ENCODE assay signal across 19 mouse cellular contexts in genomic region chr15:100129151-100129790, GRCm38 (mm10).
DNase-seq lines count a peak whose midpoint lies in the region; ATAC-seq and TF ChIP-seq lines count a peak whose summit lies in the region.
"Had no signal": no experiment of that assay in that cellular context is flagged by ENCODE, and none has a peak within 500 bp of the region (broad histone marks: within the 10 kb centered on the region; RNA-seq: fewer than 3 reads in every experiment).

No protein-coding gene starts in this region.

- no peak overlapping the region for H3K4me2 ChIP-seq in embryonic facial prominence, embryonic 13.5 days
- H3K4me2 ChIP-seq in kidney, embryonic 14.5 days (replicated peaks; ENCODE audit: low read depth, low read length): no peak overlapping the region
- no peak overlapping the region for H3K4me2 ChIP-seq in lung, embryonic 14.5 days
- no peak overlapping the region for H3K4me2 ChIP-seq in lung, postnatal 0 days (replicated peaks; ENCODE audit: low read depth, low read length)
- H3K4me2 ChIP-seq: limb, embryonic 12.5 days had no signal

- no peaks in the 10 kb centered on the region for H3K9me3 ChIP-seq in embryonic facial prominence, embryonic 13.5 days
- H3K9me3 ChIP-seq in embryonic facial prominence, embryonic 10.5 days: no peaks in the 10 kb centered on the region
- H3K9me3 ChIP-seq in kidney, embryonic 14.5 days (ENCODE audit: control insufficient read depth, low read length): no peaks in the 10 kb centered on the region
- H3K9me3 ChIP-seq in lung, embryonic 14.5 days (ENCODE audit: low read depth, low read length): no peaks in the 10 kb centered on the region
- H3K9me3 ChIP-seq in lung, postnatal 0 days (ENCODE audit: low read length): no peaks in the 10 kb centered on the region
- H3K9me3 ChIP-seq: limb, embryonic 12.5 days had no signal

- no peaks in the 10 kb centered on the region for H3K27me3 ChIP-seq in embryonic facial prominence, embryonic 13.5 days
- H3K27me3 ChIP-seq in embryonic facial prominence, embryonic 10.5 days (replicated peaks; ENCODE audit: low read depth, poor library complexity, severe bottlenecking): no peaks in the 10 kb centered on the region
- H3K27me3 ChIP-seq in kidney, adult 2 months (replicated peaks; ENCODE audit: control insufficient read depth, insufficient read depth, low read length): no peaks in the 10 kb centered on the region
- no peaks in the 10 kb centered on the region for H3K27me3 ChIP-seq in kidney, embryonic 14.5 days (ENCODE audit: control insufficient read depth, insufficient read depth, low read length)
- no peaks in the 10 kb centered on the region for H3K27me3 ChIP-seq in lung, embryonic 14.5 days (ENCODE audit: insufficient read depth, low read length)
- no peaks in the 10 kb centered on the region for H3K27me3 ChIP-seq in lung, postnatal 0 days (replicated peaks; ENCODE audit: insufficient read depth, low read length)
- H3K27me3 ChIP-seq: limb, embryonic 12.5 days had no signal

- TF ChIP-seq EP300 in lung, postnatal 0 days (IDR thresholded peaks at IDR 0.05): no peak

- 75% methylated on average over 7 of the region's 7 CpGs for WGBS in embryonic facial prominence, embryonic 13.5 days
- 76% methylated on average over 7 of the region's 7 CpGs for WGBS in embryonic facial prominence, embryonic 10.5 days
- 64% methylated on average over 7 of the region's 7 CpGs for WGBS in kidney, adult 2 months
- 61% methylated on average over 7 of the region's 7 CpGs for WGBS in kidney, embryonic 14.5 days
- WGBS in lung, embryonic 14.5 days: 71% methylated on average over 7 of the region's 7 CpGs
- WGBS in lung, postnatal 0 days: 57% methylated on average over 7 of the region's 7 CpGs

- TF ChIP-seq CTCF in kidney, adult 2 months (conservative IDR thresholded peaks at IDR 0.05; ENCODE audit: insufficient read depth, insufficient read length, low read depth, low read length): no peak
- no peak for TF ChIP-seq CTCF in lung, embryonic 14.5 days (IDR thresholded peaks at IDR 0.05; ENCODE audit: low read depth)
- TF ChIP-seq CTCF in lung, postnatal 0 days (IDR thresholded peaks at IDR 0.05): no peak

- peaks cover 17% of the 10 kb centered on the region for H3K4me1 ChIP-seq in embryonic facial prominence, embryonic 13.5 days
- H3K4me1 ChIP-seq in embryonic facial prominence, embryonic 10.5 days: peaks cover 8% of the 10 kb centered on the region; the same call in 1 of the 2 replicates
- H3K4me1 ChIP-seq in kidney, adult 2 months (ENCODE audit: control insufficient read depth, insufficient read depth, low read length): 0 out of 2 replicates have a peak, but pooled peaks cover 3% of the 10 kb centered on the region
- 0 out of 2 replicates have a peak, but pooled peaks cover 2% of the 10 kb centered on the region for H3K4me1 ChIP-seq in kidney, embryonic 14.5 days (ENCODE audit: control insufficient read depth, insufficient read depth, low read length)
- no peaks in the 10 kb centered on the region for H3K4me1 ChIP-seq in lung, embryonic 14.5 days (ENCODE audit: insufficient read depth)
- no peaks in the 10 kb centered on the region for H3K4me1 ChIP-seq in lung, postnatal 0 days (ENCODE audit: insufficient read depth, low read depth, low read length)

- no peak for ATAC-seq in embryonic facial prominence, embryonic 13.5 days (ENCODE audit: insufficient number of reproducible peaks, insufficient read depth, low FRiP score, low TSS enrichment, low read depth)
- no peak for ATAC-seq in kidney, embryonic 14.5 days (ENCODE audit: low FRiP score, low TSS enrichment)
- no peak for ATAC-seq in lung, embryonic 14.5 days (ENCODE audit: insufficient read depth)
- ATAC-seq in lung, postnatal 0 days: no peak
- no peak for ATAC-seq in granulocyte monocyte progenitor cell, adult 5-6 weeks (replicated peaks; ENCODE audit: poor library complexity, severe bottlenecking)
- ATAC-seq in activated CD4-positive, CD25-positive, alpha-beta regulatory T cell, adult 4 months: no peak
- ATAC-seq: forebrain, embryonic 16.5 days; hindbrain, embryonic 16.5 days had no signal

- peaks cover 4% of the 10 kb centered on the region for H3K36me3 ChIP-seq in embryonic facial prominence, embryonic 13.5 days
- peaks cover 21% of the 10 kb centered on the region for H3K36me3 ChIP-seq in embryonic facial prominence, embryonic 10.5 days (replicated peaks)
- no peaks in the 10 kb centered on the region for H3K36me3 ChIP-seq in kidney, adult 2 months (ENCODE audit: control insufficient read depth, insufficient read depth, low read length)
- peaks cover 6% of the 10 kb centered on the region; the same call in 1 of the 2 replicates for H3K36me3 ChIP-seq in kidney, embryonic 14.5 days (ENCODE audit: control insufficient read depth, insufficient read depth, low read length)
- H3K36me3 ChIP-seq in lung, embryonic 14.5 days (ENCODE audit: insufficient read depth): no peaks in the 10 kb centered on the region
- no peaks in the 10 kb centered on the region for H3K36me3 ChIP-seq in lung, postnatal 0 days (ENCODE audit: insufficient read depth, low read length)

- no peak for TF ChIP-seq POLR2A in kidney, adult 2 months (IDR thresholded peaks at IDR 0.05; ENCODE audit: low read depth, low read length)

- no peak overlapping the region for H3K4me3 ChIP-seq in embryonic facial prominence, embryonic 13.5 days
- H3K4me3 ChIP-seq in embryonic facial prominence, embryonic 10.5 days: no peak overlapping the region
- no peak overlapping the region for H3K4me3 ChIP-seq in kidney, adult 2 months (ENCODE audit: insufficient read depth, low read depth, low read length)
- H3K4me3 ChIP-seq in kidney, embryonic 14.5 days (ENCODE audit: low read length): no peak overlapping the region
- no peak overlapping the region for H3K4me3 ChIP-seq in lung, embryonic 14.5 days (ENCODE audit: low read depth, low read length)
- H3K4me3 ChIP-seq in lung, postnatal 0 days (ENCODE audit: low read depth, low read length): no peak overlapping the region
- H3K4me3 ChIP-seq: erythroblast, embryonic 14.5 days; limb, embryonic 12.5 days had no signal

- 0 out of 2 replicates have a peak overlapping the region, but pooled peaks have one; percentile 7 for H3K27ac ChIP-seq in embryonic facial prominence, embryonic 13.5 days
- H3K27ac ChIP-seq in embryonic facial prominence, embryonic 10.5 days (replicated peaks): no peak overlapping the region
- H3K27ac ChIP-seq in kidney, adult 2 months (ENCODE audit: insufficient read depth, low read depth, low read length): peak overlapping the region; percentile 6; the same call in 1 of the 2 replicates
- no peak overlapping the region for H3K27ac ChIP-seq in kidney, embryonic 14.5 days (ENCODE audit: low read depth, low read length)
- no peak overlapping the region for H3K27ac ChIP-seq in lung, embryonic 14.5 days (ENCODE audit: low read depth)
- no peak overlapping the region for H3K27ac ChIP-seq in lung, postnatal 0 days (ENCODE audit: low read length)
- H3K27ac ChIP-seq: limb, embryonic 12.5 days had no signal

- no peak for DNase-seq in embryonic facial prominence, embryonic 10.5 days (ENCODE audit: low spot score)
- peak; percentile 57 for DNase-seq in kidney, adult 2 months
- peak; percentile 15 for DNase-seq in lung, embryonic 14.5 days
- DNase-seq in lung, postnatal 0 days (ENCODE audit: low spot score): no peak
- DNase-seq: adrenal gland, adult 8-10 months; cerebellum, adult 9-10 months; gastrocnemius, postnatal 14 days; midbrain, embryonic 14.5 days; right cerebral cortex, adult 18-20 months; spleen, adult 18-20 months; thymus, postnatal 14 days had no signal

- H3K9ac ChIP-seq in embryonic facial prominence, embryonic 13.5 days: no peak overlapping the region
- H3K9ac ChIP-seq in kidney, embryonic 14.5 days (ENCODE audit: low read depth, low read length): no peak overlapping the region
- no peak overlapping the region for H3K9ac ChIP-seq in lung, embryonic 14.5 days
- H3K9ac ChIP-seq in lung, postnatal 0 days (replicated peaks; ENCODE audit: low read depth): no peak overlapping the region
- H3K9ac ChIP-seq: limb, embryonic 12.5 days had no signal

Comparison
In these comparisons a context has a peak if more than half of its experiments do, and no peak if none do; other contexts are left out.
1. H3K27ac ChIP-seq: peak in embryonic facial prominence, embryonic 13.5 days (single experiment) and kidney, adult 2 months (single experiment); none in embryonic facial prominence, embryonic 10.5 days (single experiment), kidney, embryonic 14.5 days (single experiment), lung, embryonic 14.5 days (single experiment) and lung, postnatal 0 days (single experiment).
2. DNase-seq: peak in kidney, adult 2 months (single experiment) and lung, embryonic 14.5 days (single experiment); none in embryonic facial prominence, embryonic 10.5 days (single experiment) and lung, postnatal 0 days (single experiment).